Mouse (Mus musculus): ENCODE data around the gene Arr3. TPM values are rescaled to one million over a fixed set of nuclear protein-coding genes. Genes with fewer than 3 reads are reported as not detected.

Arr3 gene
- polyA plus RNA-seq, 1 experiment from 2014 or later: not detected

GRCm38 (mm10) chrX:100624242-100624641, 18.9 kb downstream of the Arr3 start:
- H3K27ac ChIP-seq (ENCODE audit: low read depth, low read length): no peak overlapping the region
- H3K4me1 ChIP-seq (ENCODE audit: control insufficient read depth, insufficient read depth, low read length): no peaks in the 10 kb centered on the region; the same call in 1 of the 2 replicates
- ATAC-seq (ENCODE audit: low FRiP score) (no peak), DNase-seq (ENCODE audit: low spot score, missing footprints) (no peak)
- no peak overlapping the region for H3K4me3 ChIP-seq (ENCODE audit: low read depth, low read length)
- no peak overlapping the region for H3K9ac ChIP-seq (ENCODE audit: low read length)
- peaks cover 5% of the 10 kb centered on the region for H3K27me3 ChIP-seq (ENCODE audit: control insufficient read depth, insufficient read depth, low read length)
- H3K9me3 ChIP-seq (ENCODE audit: control insufficient read depth, low read length): no peaks in the 10 kb centered on the region
- peaks cover 2% of the 10 kb centered on the region; the same call in 1 of the 2 replicates for H3K36me3 ChIP-seq (ENCODE audit: control insufficient read depth, insufficient read depth, low read length)
- no peak overlapping the region for H3K4me2 ChIP-seq
- WGBS: 88% methylated on average over 4 of the region's 4 CpGs

GRCm38 (mm10) chrX:100625146-100625545, 19.8 kb downstream of the Arr3 start:
- H3K4me2 ChIP-seq: peak overlapping the region; percentile 48
- H3K9me3 ChIP-seq (ENCODE audit: control insufficient read depth, low read length): no peaks in the 10 kb centered on the region
- peaks cover 2% of the 10 kb centered on the region; the same call in 1 of the 2 replicates for H3K36me3 ChIP-seq (ENCODE audit: control insufficient read depth, insufficient read depth, low read length)
- ATAC-seq (ENCODE audit: low FRiP score) (peak; percentile 14; the same call in 1 of the 2 replicates), DNase-seq (ENCODE audit: low spot score, missing footprints) (no peak)
- peak overlapping the region; percentile 59 for H3K4me3 ChIP-seq (ENCODE audit: low read depth, low read length)
- 41% methylated on average over 7 of the region's 7 CpGs for WGBS
- no peak overlapping the region for H3K27ac ChIP-seq (ENCODE audit: low read depth, low read length)
- H3K27me3 ChIP-seq (ENCODE audit: control insufficient read depth, insufficient read depth, low read length): peaks cover 4% of the 10 kb centered on the region; the same call in 1 of the 2 replicates
- H3K9ac ChIP-seq (ENCODE audit: low read length): peak overlapping the region; percentile 57
- no peaks in the 10 kb centered on the region; the same call in 1 of the 2 replicates for H3K4me1 ChIP-seq (ENCODE audit: control insufficient read depth, insufficient read depth, low read length)

GRCm38 (mm10) chrX:100625546-100625801, 20.2 kb downstream of the Arr3 start, which contains the start of gene Kif4:
Gene Kif4 (plus strand): TSS chrX:100625737.
- peak within 1 kb of the TSS; percentile 53 for H3K4me2 ChIP-seq
- WGBS: 23% methylated on average over 3 of the region's 3 CpGs
- no peaks in the 10 kb centered on the region for H3K9me3 ChIP-seq (ENCODE audit: control insufficient read depth, low read length)
- peak within 1 kb of the TSS; percentile 73 for H3K9ac ChIP-seq (ENCODE audit: low read length)
- DNase-seq (ENCODE audit: low spot score, missing footprints): no peak
- no peaks in the 10 kb centered on the region; the same call in 1 of the 2 replicates for H3K4me1 ChIP-seq (ENCODE audit: control insufficient read depth, insufficient read depth, low read length)
- peak within 1 kb of the TSS; percentile 74 for H3K27ac ChIP-seq (ENCODE audit: low read depth, low read length)
- peak within 1 kb of the TSS; percentile 59 for H3K4me3 ChIP-seq (ENCODE audit: low read depth, low read length)
- H3K36me3 ChIP-seq (ENCODE audit: control insufficient read depth, insufficient read depth, low read length): peaks cover 2% of the 10 kb centered on the region; the same call in 1 of the 2 replicates
- no peak for ATAC-seq (ENCODE audit: low FRiP score)
- peaks cover 4% of the 10 kb centered on the region; the same call in 1 of the 2 replicates for H3K27me3 ChIP-seq (ENCODE audit: control insufficient read depth, insufficient read depth, low read length)

GRCm38 (mm10) chrX:100625802-100626793, 20.8 kb downstream of the Arr3 start, which contains the start of gene Pdzd11:
Gene Pdzd11 (minus strand): TSS chrX:100626568.
- Histone ChIP-seq H3K36me3 (ENCODE audit: control insufficient read depth, insufficient read depth, low read length) (peaks cover 2% of the 10 kb centered on the region; the same call in 1 of the 2 replicates), H3K9me3 (ENCODE audit: control insufficient read depth, low read length) (no peaks in the 10 kb centered on the region), H3K9ac (ENCODE audit: low read length) (peak within 1 kb of the TSS; percentile 73), H3K27me3 (ENCODE audit: control insufficient read depth, insufficient read depth, low read length) (peaks cover 4% of the 10 kb centered on the region; the same call in 1 of the 2 replicates), H3K27ac (ENCODE audit: low read depth, low read length) (peak within 1 kb of the TSS; percentile 74), H3K4me2 (peak within 1 kb of the TSS; percentile 53), H3K4me3 (ENCODE audit: low read depth, low read length) (peak within 1 kb of the TSS; percentile 59), H3K4me1 (ENCODE audit: control insufficient read depth, insufficient read depth, low read length) (no peaks in the 10 kb centered on the region; the same call in 1 of the 2 replicates)
- ATAC-seq (ENCODE audit: low FRiP score) (peak; percentile 99), DNase-seq (ENCODE audit: low spot score, missing footprints) (peak; percentile 96)
- WGBS: 22% methylated on average over 62 of the region's 62 CpGs

GRCm38 (mm10) chrX:100629076-100629475, 23.8 kb downstream of the Arr3 start:
- Histone ChIP-seq H3K36me3 (ENCODE audit: control insufficient read depth, insufficient read depth, low read length) (no peaks in the 10 kb centered on the region), H3K27me3 (ENCODE audit: control insufficient read depth, insufficient read depth, low read length) (peaks cover 4% of the 10 kb centered on the region; the same call in 1 of the 2 replicates), H3K4me1 (ENCODE audit: control insufficient read depth, insufficient read depth, low read length) (no peaks in the 10 kb centered on the region; the same call in 1 of the 2 replicates), H3K4me3 (ENCODE audit: low read depth, low read length) (no peak overlapping the region), H3K9ac (ENCODE audit: low read length) (no peak overlapping the region), H3K9me3 (ENCODE audit: control insufficient read depth, low read length) (no peaks in the 10 kb centered on the region), H3K27ac (ENCODE audit: low read depth, low read length) (no peak overlapping the region), H3K4me2 (no peak overlapping the region)
- ATAC-seq (ENCODE audit: low FRiP score) (no peak), DNase-seq (ENCODE audit: low spot score, missing footprints) (no peak)
- WGBS: 98% methylated on average over 2 of the region's 2 CpGs

- Histone ChIP-seq H3K4me3 (ENCODE audit: low read depth, low read length) (no peak overlapping the region), H3K9ac (ENCODE audit: low read length) (no peak overlapping the region), H3K4me1 (ENCODE audit: control insufficient read depth, insufficient read depth, low read length) (no peaks in the 10 kb centered on the region), H3K27me3 (ENCODE audit: control insufficient read depth, insufficient read depth, low read length) (no peaks in the 10 kb centered on the region; the same call in 1 of the 2 replicates), H3K9me3 (ENCODE audit: control insufficient read depth, low read length) (no peaks in the 10 kb centered on the region), H3K4me2 (no peak overlapping the region), H3K27ac (ENCODE audit: low read depth, low read length) (no peak overlapping the region), H3K36me3 (ENCODE audit: control insufficient read depth, insufficient read depth, low read length) (no peaks in the 10 kb centered on the region)
- no peak for ATAC-seq (ENCODE audit: low FRiP score)
- no peak for DNase-seq (ENCODE audit: low spot score, missing footprints)
- 90% methylated on average over 8 of the region's 8 CpGs for WGBS
These were observed 33.2 kb downstream of the Arr3 start for GRCm38 (mm10) chrX:100638477-100638876.

GRCm38 (mm10) chrX:100652848-100653247, 47.6 kb downstream of the Arr3 start:
- ATAC-seq (ENCODE audit: low FRiP score): no peak
- H3K4me1 ChIP-seq (ENCODE audit: control insufficient read depth, insufficient read depth, low read length): no peaks in the 10 kb centered on the region
- no peaks in the 10 kb centered on the region for H3K27me3 ChIP-seq (ENCODE audit: control insufficient read depth, insufficient read depth, low read length)
- no peak overlapping the region for H3K9ac ChIP-seq (ENCODE audit: low read length)
- no peaks in the 10 kb centered on the region for H3K9me3 ChIP-seq (ENCODE audit: control insufficient read depth, low read length)
- no peak overlapping the region for H3K4me2 ChIP-seq
- H3K4me3 ChIP-seq (ENCODE audit: low read depth, low read length): no peak overlapping the region
- H3K36me3 ChIP-seq (ENCODE audit: control insufficient read depth, insufficient read depth, low read length): no peaks in the 10 kb centered on the region
- no peak for DNase-seq (ENCODE audit: low spot score, missing footprints)
- H3K27ac ChIP-seq (ENCODE audit: low read depth, low read length): no peak overlapping the region

- 94% methylated on average over 2 of the region's 2 CpGs for WGBS
- no peak overlapping the region for H3K4me3 ChIP-seq (ENCODE audit: low read depth, low read length)
- no peaks in the 10 kb centered on the region for H3K4me1 ChIP-seq (ENCODE audit: control insufficient read depth, insufficient read depth, low read length)
- no peaks in the 10 kb centered on the region for H3K36me3 ChIP-seq (ENCODE audit: control insufficient read depth, insufficient read depth, low read length)
- no peaks in the 10 kb centered on the region for H3K9me3 ChIP-seq (ENCODE audit: control insufficient read depth, low read length)
- no peak for DNase-seq (ENCODE audit: low spot score, missing footprints)
- H3K27me3 ChIP-seq (ENCODE audit: control insufficient read depth, insufficient read depth, low read length): no peaks in the 10 kb centered on the region; the same call in 1 of the 2 replicates
- no peak overlapping the region for H3K4me2 ChIP-seq
- ATAC-seq (ENCODE audit: low FRiP score): no peak
- H3K27ac ChIP-seq (ENCODE audit: low read depth, low read length): no peak overlapping the region
- H3K9ac ChIP-seq (ENCODE audit: low read length): no peak overlapping the region
These were observed 59.5 kb downstream of the Arr3 start for GRCm38 (mm10) chrX:100664825-100665224.

All from midbrain, embryonic 11.5 days (tissue).